Mouse (Mus musculus) midbrain, embryonic 11.5 days (tissue): Measurements from ENCODE around the gene Tbc1d24. TPM values are rescaled to one million over a fixed set of nuclear protein-coding genes. Genes with fewer than 3 reads are reported as not detected.
A peak's percentile ranks its signal among the peaks of the same experiment; 100 is the strongest.

Experiments used
- ATAC-seq: fragments of 200-750 bp; cut with Nextera tagmentation; 2 replicates; pipeline ENCODE4 v1.8.0; 2017; ENCODE audit warnings: moderate TSS enrichment, moderate library complexity; ENCODE audit not compliant: low FRiP score
- DNase-seq: peaks from one replicate; pipeline ENCODE4 v3.0.0; 2015; ENCODE audit warnings: low spot score; ENCODE audit errors: missing footprints
- H3K27ac ChIP-seq: fragments of 300-500 bp; sonication (generic); 2 replicates; pipeline ENCODE4 v1.5.1; 2014; ENCODE audit warnings: low read depth, low read length
- H3K27me3 ChIP-seq: fragments of 300-500 bp; sonication (generic); 2 replicates; pipeline ENCODE4 v1.6.1; 2014; ENCODE audit warnings: mild to moderate bottlenecking, low read length, moderate library complexity, mixed read lengths; ENCODE audit not compliant: control insufficient read depth, insufficient read depth
- H3K36me3 ChIP-seq: fragments of 300-500 bp; sonication (generic); 2 replicates; pipeline ENCODE4 v1.6.1; 2014; ENCODE audit warnings: mild to moderate bottlenecking, low read length, moderate library complexity, mixed read lengths; ENCODE audit not compliant: control insufficient read depth, insufficient read depth
- H3K4me1 ChIP-seq: fragments of 300-500 bp; sonication (generic); 2 replicates; pipeline ENCODE4 v1.6.1; 2014; ENCODE audit warnings: low read length; ENCODE audit not compliant: control insufficient read depth, insufficient read depth
- H3K4me2 ChIP-seq: fragments of 300-500 bp; sonication (generic); 2 replicates; pipeline ENCODE4 v1.6.1; 2014; ENCODE audit warnings: mild to moderate bottlenecking, moderate library complexity
- H3K4me3 ChIP-seq: fragments of 300-500 bp; sonication (generic); 2 replicates; pipeline ENCODE4 v1.5.1; 2014; ENCODE audit warnings: low read depth, low read length
- H3K9ac ChIP-seq: fragments of 300-500 bp; sonication (generic); 2 replicates; pipeline ENCODE4 v1.6.1; 2014; ENCODE audit warnings: low read length
- H3K9me3 ChIP-seq: fragments of 300-500 bp; sonication (generic); 2 replicates; pipeline ENCODE4 v1.6.1; 2016; ENCODE audit warnings: low read length; ENCODE audit not compliant: control insufficient read depth
- WGBS: fragments of 180-500 bp; shearing (Covaris S2); extraction: QIAGEN DNeasy Blood & Tissue Kit; methylation state at CpG from one replicate; pipeline ENCODE4 v1.1.7; 2014; 5-methylcytosine and 5-hydroxymethylcytosine counted together
- polyA plus RNA-seq: library from polyadenylated mRNA; unstranded; fragments of >200 nt; fragmentation: Nextera tagmentation; extraction: Ambion mirVana; gene quantifications from 2 replicates; pipeline ENCODE4 v1.2.1, GENCODE M21; 2014

Tbc1d24 gene
- 6.5 and 7.3 TPM in 2 replicates for polyA plus RNA-seq

- H3K9me3 ChIP-seq: no peaks in the 10 kb centered on the region
- peaks cover 26% of the 10 kb centered on the region for H3K27me3 ChIP-seq
- no peaks in the 10 kb centered on the region for H3K36me3 ChIP-seq
- under 1% methylated on average over 62 of the region's 65 CpGs for WGBS
- DNase-seq: peak; percentile 100
- ATAC-seq: peak; percentile 75
- peak within 1 kb of the TSS; percentile 54; the same call in 1 of the 2 replicates for H3K27ac ChIP-seq
- H3K9ac ChIP-seq: peak within 1 kb of the TSS; percentile 78
- peak within 1 kb of the TSS; percentile 94 for H3K4me2 ChIP-seq
- peaks cover 53% of the 10 kb centered on the region for H3K4me1 ChIP-seq
- H3K4me3 ChIP-seq: peak within 1 kb of the TSS; percentile 62
These were observed at the start of gene Tbc1d24 for GRCm38 (mm10) chr17:24205284-24205888. Tbc1d24 (minus strand) TSS chr17:24205562.

DNA sequence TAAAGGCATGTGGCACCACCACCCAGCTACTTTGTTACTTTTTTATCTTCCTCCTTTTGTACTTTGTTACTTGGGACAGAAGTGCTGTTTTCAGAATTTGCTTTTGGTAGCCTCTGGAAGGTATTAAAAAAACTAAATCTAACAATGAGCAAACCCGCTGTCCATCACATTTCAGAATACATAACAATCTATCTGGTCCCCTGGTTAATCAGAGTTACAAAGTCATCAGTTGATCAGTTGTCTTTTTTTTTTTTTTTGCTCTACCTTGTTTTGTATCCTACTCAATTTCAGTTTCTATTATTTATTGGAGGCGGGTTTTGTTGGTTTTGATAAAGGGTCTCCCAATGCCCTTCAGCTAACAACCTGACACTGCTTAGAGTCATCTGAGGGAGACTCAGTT, 47.0 kb upstream of the Tbc1d24 start:
- peak overlapping the region; percentile 63; the same call in 1 of the 2 replicates for H3K4me2 ChIP-seq
- H3K27me3 ChIP-seq: no peaks in the 10 kb centered on the region
- no peaks in the 10 kb centered on the region; the same call in 1 of the 2 replicates for H3K9me3 ChIP-seq
- ATAC-seq (no peak), DNase-seq (no peak)
- H3K36me3 ChIP-seq: peaks cover 13% of the 10 kb centered on the region
- 95% methylated on average over 2 of the region's 2 CpGs for WGBS
- H3K4me1 ChIP-seq: peaks cover 8% of the 10 kb centered on the region
- no peak overlapping the region for H3K4me3 ChIP-seq
- no peak overlapping the region for H3K27ac ChIP-seq
- no peak overlapping the region; the same call in 1 of the 2 replicates for H3K9ac ChIP-seq

GRCm38 (mm10) chr17:24251320-24252069, 46.1 kb upstream of the Tbc1d24 start, which contains the start of gene Ccnf:
Ccnf (minus strand) TSS chr17:24251484.
- H3K36me3 ChIP-seq: peaks cover 19% of the 10 kb centered on the region
- peak within 1 kb of the TSS; percentile 72 for H3K4me2 ChIP-seq
- H3K4me1 ChIP-seq: peaks cover 8% of the 10 kb centered on the region
- H3K9me3 ChIP-seq: no peaks in the 10 kb centered on the region; the same call in 1 of the 2 replicates
- ATAC-seq (peak; percentile 100), DNase-seq (peak; percentile 99)
- peak within 1 kb of the TSS; percentile 75 for H3K4me3 ChIP-seq
- peak within 1 kb of the TSS; percentile 64 for H3K27ac ChIP-seq
- H3K9ac ChIP-seq: peak within 1 kb of the TSS; percentile 87
- H3K27me3 ChIP-seq: no peaks in the 10 kb centered on the region
- under 1% methylated on average over 47 of the region's 48 CpGs for WGBS

DNA sequence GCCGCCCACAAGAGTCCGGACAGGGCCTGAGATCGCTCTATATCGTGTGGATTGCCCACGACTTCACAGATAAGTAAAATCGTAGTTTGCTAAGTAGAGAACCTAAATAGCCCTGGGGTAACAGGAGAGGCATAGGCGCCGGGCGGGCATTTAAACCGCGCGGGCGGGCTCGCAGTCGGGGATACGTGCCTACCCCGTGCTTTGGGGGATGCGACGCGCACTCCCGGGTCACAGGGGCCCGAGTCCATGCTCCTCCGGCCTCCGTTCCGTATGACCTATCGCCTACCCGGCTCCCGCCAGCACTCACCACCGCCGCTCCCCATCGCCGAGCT, 45.6 kb upstream of the Tbc1d24 start:
- Histone ChIP-seq H3K36me3 (peaks cover 19% of the 10 kb centered on the region), H3K27me3 (no peaks in the 10 kb centered on the region), H3K27ac (peak overlapping the region; percentile 37), H3K9ac (peak overlapping the region; percentile 87), H3K4me2 (peak overlapping the region; percentile 72), H3K9me3 (no peaks in the 10 kb centered on the region; the same call in 1 of the 2 replicates), H3K4me1 (peaks cover 8% of the 10 kb centered on the region), H3K4me3 (peak overlapping the region; percentile 75)
- WGBS: under 1% methylated on average over 28 of the region's 32 CpGs
- no peak for DNase-seq
- ATAC-seq: no peak

DNA sequence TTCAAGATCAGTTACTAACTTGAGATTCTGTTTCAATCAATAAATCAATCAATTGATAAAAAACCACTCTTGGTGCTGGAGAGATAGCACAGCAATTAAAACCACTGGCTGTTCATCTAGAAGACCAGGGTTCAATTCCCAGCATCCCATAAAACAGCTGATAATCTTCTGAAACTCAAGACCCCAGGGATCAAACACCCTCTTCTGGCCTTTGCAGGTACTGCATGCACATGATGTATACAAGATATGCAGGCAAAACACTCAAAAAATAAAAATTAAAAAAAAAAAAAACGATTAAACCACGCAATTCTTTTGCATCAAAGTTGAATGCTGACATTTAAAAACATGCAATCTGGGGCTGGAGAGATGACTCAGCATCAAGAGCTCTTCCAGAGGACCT, 43.3 kb upstream of the Tbc1d24 start:
- H3K9me3 ChIP-seq: no peaks in the 10 kb centered on the region; the same call in 1 of the 2 replicates
- WGBS: 98% methylated on average over 2 of the region's 2 CpGs
- H3K27me3 ChIP-seq: no peaks in the 10 kb centered on the region
- no peak overlapping the region for H3K4me2 ChIP-seq
- H3K4me3 ChIP-seq: no peak overlapping the region
- no peak overlapping the region for H3K27ac ChIP-seq
- no peak overlapping the region for H3K9ac ChIP-seq
- H3K4me1 ChIP-seq: peaks cover 8% of the 10 kb centered on the region
- ATAC-seq (no peak), DNase-seq (no peak)
- H3K36me3 ChIP-seq: peaks cover 36% of the 10 kb centered on the region

DNA sequence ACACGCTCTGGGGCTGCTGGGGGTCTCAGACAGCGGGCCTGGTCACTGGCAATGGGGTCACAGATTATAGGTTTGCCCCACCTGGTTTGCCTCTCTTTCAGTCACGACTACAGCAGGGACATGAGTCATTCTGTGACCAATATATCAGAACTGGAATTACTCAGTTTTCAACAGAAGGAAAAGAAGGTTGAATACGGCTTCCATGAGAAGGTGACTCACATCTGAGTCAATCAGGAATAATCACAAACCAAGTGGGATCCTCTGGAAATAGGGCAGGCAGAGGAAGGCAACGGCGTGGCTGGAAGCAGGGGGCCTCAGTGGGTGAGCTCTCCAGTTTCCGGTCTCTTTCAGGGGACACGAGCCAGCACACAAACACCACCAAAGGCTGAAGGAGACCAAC, 38.7 kb upstream of the Tbc1d24 start:
- no peak overlapping the region for H3K4me3 ChIP-seq
- H3K27me3 ChIP-seq: no peaks in the 10 kb centered on the region
- no peak overlapping the region for H3K4me2 ChIP-seq
- no peak for DNase-seq
- no peak overlapping the region for H3K9ac ChIP-seq
- H3K9me3 ChIP-seq: no peaks in the 10 kb centered on the region; the same call in 1 of the 2 replicates
- H3K36me3 ChIP-seq: peaks cover 53% of the 10 kb centered on the region
- ATAC-seq: no peak
- H3K4me1 ChIP-seq: no peaks in the 10 kb centered on the region
- WGBS: 98% methylated on average over 8 of the region's 8 CpGs
- no peak overlapping the region for H3K27ac ChIP-seq

GRCm38 (mm10) chr17:24243311-24243969, 38.1 kb upstream of the Tbc1d24 start:
- DNase-seq (peak; percentile 89), ATAC-seq (no peak)
- H3K4me1 ChIP-seq: no peaks in the 10 kb centered on the region
- H3K36me3 ChIP-seq: peaks cover 50% of the 10 kb centered on the region
- WGBS: 87% methylated on average over 4 of the region's 4 CpGs
- no peak overlapping the region for H3K27ac ChIP-seq
- no peak overlapping the region for H3K4me2 ChIP-seq
- H3K9ac ChIP-seq: no peak overlapping the region
- H3K27me3 ChIP-seq: no peaks in the 10 kb centered on the region
- H3K4me3 ChIP-seq: no peak overlapping the region
- no peaks in the 10 kb centered on the region for H3K9me3 ChIP-seq

GRCm38 (mm10) chr17:24236921-24237320, 31.6 kb upstream of the Tbc1d24 start:
- H3K4me3 ChIP-seq: no peak overlapping the region
- H3K9ac ChIP-seq: no peak overlapping the region
- H3K27me3 ChIP-seq: no peaks in the 10 kb centered on the region
- no peaks in the 10 kb centered on the region for H3K9me3 ChIP-seq
- H3K36me3 ChIP-seq: peaks cover 41% of the 10 kb centered on the region
- H3K4me2 ChIP-seq: no peak overlapping the region
- no peak for DNase-seq
- H3K4me1 ChIP-seq: no peaks in the 10 kb centered on the region
- ATAC-seq: no peak
- 96% methylated on average over 7 of the region's 7 CpGs for WGBS
- no peak overlapping the region for H3K27ac ChIP-seq

DNA sequence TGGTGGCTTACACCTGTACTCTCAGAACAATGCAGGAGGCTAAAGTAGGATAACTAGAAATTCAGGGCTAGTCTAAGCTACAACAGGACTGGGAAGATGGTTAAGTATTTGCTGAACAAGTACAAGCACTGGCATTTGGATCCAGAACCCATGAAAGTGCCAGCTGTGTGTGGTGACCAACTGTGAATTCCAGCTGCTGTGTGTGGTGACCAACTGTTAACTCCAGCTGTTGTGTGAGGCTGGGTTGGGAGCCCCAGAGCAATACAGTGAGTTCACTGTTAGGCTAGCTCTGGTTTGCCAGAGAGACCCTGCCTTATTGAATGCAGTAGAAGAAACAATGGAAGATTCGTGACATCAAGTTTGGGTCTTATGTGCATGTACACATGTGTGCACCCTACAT, 31.1 kb upstream of the Tbc1d24 start:
- no peaks in the 10 kb centered on the region for H3K9me3 ChIP-seq
- H3K9ac ChIP-seq: no peak overlapping the region
- H3K4me2 ChIP-seq: no peak overlapping the region
- no peaks in the 10 kb centered on the region for H3K27me3 ChIP-seq
- no peak for DNase-seq
- no peak overlapping the region for H3K4me3 ChIP-seq
- 90% methylated on average over 1 of the region's 1 CpGs for WGBS
- H3K4me1 ChIP-seq: no peaks in the 10 kb centered on the region
- peaks cover 41% of the 10 kb centered on the region for H3K36me3 ChIP-seq
- ATAC-seq: no peak
- H3K27ac ChIP-seq: no peak overlapping the region
